Mouse (Mus musculus) neural tube, embryonic 14.5 days (tissue): ENCODE data around the gene 1700010I14Rik. TPM values are rescaled to one million over a fixed set of nuclear protein-coding genes. Genes with fewer than 3 reads are reported as not detected.

Experiments
- ATAC-seq: fragments of 200-750 bp; cut with Nextera tagmentation; 2 replicates; pipeline ENCODE4 v1.8.0; 2017; ENCODE audit warnings: low read depth, mild to moderate bottlenecking, moderate TSS enrichment, moderate library complexity
- H3K27ac ChIP-seq: fragments of 300-500 bp; sonication (generic); 2 replicates; pipeline ENCODE4 v1.5.1; 2014; ENCODE audit warnings: low read depth, mild to moderate bottlenecking, control low read depth, low read length, moderate library complexity, mixed read lengths
- H3K27me3 ChIP-seq: fragments of 300-500 bp; sonication (generic); 2 replicates; pipeline ENCODE4 v1.6.1; 2014; ENCODE audit warnings: low read length; ENCODE audit not compliant: control insufficient read depth, insufficient read depth
- H3K36me3 ChIP-seq: fragments of 300-500 bp; sonication (generic); 2 replicates; pipeline ENCODE4 v1.6.1; 2014; ENCODE audit warnings: low read length, mixed read lengths; ENCODE audit not compliant: control insufficient read depth, insufficient read depth
- H3K4me1 ChIP-seq: fragments of 300-500 bp; sonication (generic); 2 replicates; pipeline ENCODE4 v1.6.1; 2014; ENCODE audit warnings: low read length; ENCODE audit not compliant: control insufficient read depth, insufficient read depth
- H3K4me2 ChIP-seq: fragments of 300-500 bp; sonication (generic); 2 replicates; pipeline ENCODE4 v1.6.1; 2014; ENCODE audit warnings: mild to moderate bottlenecking, low read depth, low read length, control low read depth
- H3K4me3 ChIP-seq: fragments of 300-500 bp; sonication (generic); 2 replicates; pipeline ENCODE4 v1.5.1; 2014; ENCODE audit warnings: low read depth, low read length, control low read depth, mixed read lengths
- H3K9ac ChIP-seq: fragments of 300-500 bp; sonication (generic); replicated peaks from 2 replicates; pipeline ENCODE4 v1.6.1; 2014; ENCODE audit warnings: low read depth, mild to moderate bottlenecking, control low read depth, low read length, mixed read lengths
- H3K9me3 ChIP-seq: fragments of 300-500 bp; sonication (generic); 2 replicates; pipeline ENCODE4 v1.6.1; 2016; ENCODE audit warnings: low read length; ENCODE audit not compliant: control insufficient read depth
- WGBS: fragments of 180-500 bp; shearing (Covaris S2); extraction: QIAGEN DNeasy Blood & Tissue Kit; methylation state at CpG from one replicate; pipeline ENCODE4 v1.1.7; 2014; 5-methylcytosine and 5-hydroxymethylcytosine counted together
- polyA plus RNA-seq: library from polyadenylated mRNA; unstranded; fragments of >200 nt; fragmentation: Nextera tagmentation; extraction: Ambion mirVana; gene quantifications from 2 replicates; pipeline ENCODE4 v1.2.1, GENCODE M21; 2014

1700010I14Rik gene
- polyA plus RNA-seq, 1 experiment from 2014 or later: 2.2 TPM

DNA sequence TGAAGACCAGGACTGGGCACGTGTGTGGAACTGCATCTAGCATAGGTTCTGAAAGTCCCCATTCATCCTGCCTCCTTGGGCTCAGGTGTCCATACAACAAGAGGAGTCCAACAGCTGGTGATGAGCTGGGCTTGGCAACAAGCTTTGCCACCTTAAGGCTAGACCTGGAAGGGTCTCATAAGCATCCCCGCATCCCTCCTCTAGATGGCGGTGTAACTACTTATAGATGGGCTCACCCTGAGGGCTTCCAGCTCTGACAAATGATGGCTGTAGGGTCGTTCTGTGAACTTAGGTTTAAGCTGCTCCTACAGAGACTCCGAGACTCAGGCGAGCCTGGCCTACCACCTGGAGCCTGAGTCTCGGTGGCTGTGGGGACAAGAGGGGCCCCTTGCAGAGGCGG lies 3.0 kb downstream of the 1700010I14Rik start:
- WGBS: 30% methylated on average over 8 of the region's 8 CpGs
- no peak overlapping the region for H3K27ac ChIP-seq
- H3K27me3 ChIP-seq: no peaks in the 10 kb centered on the region
- H3K4me1 ChIP-seq: peaks cover 9% of the 10 kb centered on the region; the same call in 1 of the 2 replicates
- ATAC-seq: no peak
- H3K9ac ChIP-seq: no peak overlapping the region
- no peaks in the 10 kb centered on the region for H3K36me3 ChIP-seq
- H3K4me2 ChIP-seq: no peak overlapping the region
- no peak overlapping the region for H3K4me3 ChIP-seq
- H3K9me3 ChIP-seq: no peaks in the 10 kb centered on the region

DNA sequence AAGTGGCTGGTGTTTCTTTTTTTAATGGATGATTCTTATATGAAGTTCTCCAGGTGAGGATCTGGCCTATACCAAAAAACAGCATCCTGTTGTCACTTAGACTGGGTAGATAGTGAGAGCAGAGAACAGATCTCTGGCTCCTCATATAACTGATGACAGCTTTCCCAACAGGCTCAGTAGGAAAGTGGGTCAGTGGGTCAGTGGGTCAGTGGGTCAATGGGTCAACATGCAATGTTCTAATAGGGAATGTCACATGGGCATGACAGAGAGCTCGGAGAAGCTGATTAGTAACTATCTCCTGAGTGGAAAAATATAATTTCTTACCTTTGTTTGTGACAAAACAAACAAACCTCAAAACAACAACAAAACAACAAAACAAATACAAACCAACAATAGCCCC lies 7.2 kb downstream of the 1700010I14Rik start:
- Histone ChIP-seq H3K9ac (no peak overlapping the region), H3K36me3 (no peaks in the 10 kb centered on the region), H3K4me2 (no peak overlapping the region), H3K9me3 (no peaks in the 10 kb centered on the region), H3K4me3 (no peak overlapping the region), H3K27ac (no peak overlapping the region), H3K27me3 (no peaks in the 10 kb centered on the region), H3K4me1 (no peaks in the 10 kb centered on the region)
- 92% methylated on average over 1 of the region's 1 CpGs for whole genome bisulfite sequencing
- no peak for ATAC-seq

GRCm38 (mm10) chr17:9002438-9002837 lies 14.3 kb downstream of the 1700010I14Rik start:
- WGBS: 79% methylated on average over 4 of the region's 4 CpGs

GRCm38 (mm10) chr17:9004516-9004915 lies 16.4 kb downstream of the 1700010I14Rik start:
- Histone ChIP-seq H3K4me1 (no peaks in the 10 kb centered on the region), H3K9ac (no peak overlapping the region), H3K4me2 (no peak overlapping the region), H3K27me3 (no peaks in the 10 kb centered on the region), H3K36me3 (no peaks in the 10 kb centered on the region), H3K27ac (no peak overlapping the region), H3K4me3 (no peak overlapping the region), H3K9me3 (no peaks in the 10 kb centered on the region)
- no peak for ATAC-seq
- WGBS: 93% methylated on average over 4 of the region's 4 CpGs

More at GRCm38 (mm10) chr17:9002438-9002837, 14.3 kb downstream of the 1700010I14Rik start:
- H3K4me3 ChIP-seq: no peak overlapping the region
- no peaks in the 10 kb centered on the region for H3K36me3 ChIP-seq
- H3K4me2 ChIP-seq: no peak overlapping the region
- no peaks in the 10 kb centered on the region for H3K27me3 ChIP-seq
- no peak for ATAC-seq
- no peaks in the 10 kb centered on the region for H3K4me1 ChIP-seq
- no peak overlapping the region for H3K9ac ChIP-seq
- H3K27ac ChIP-seq: no peak overlapping the region
- no peaks in the 10 kb centered on the region for H3K9me3 ChIP-seq

GRCm38 (mm10) chr17:9023198-9023942 lies 35.2 kb downstream of the 1700010I14Rik start:
- Histone ChIP-seq H3K4me2 (no peak overlapping the region), H3K9me3 (no peaks in the 10 kb centered on the region), H3K9ac (no peak overlapping the region), H3K27ac (0 out of 2 replicates have a peak overlapping the region, but pooled peaks have one; percentile 31), H3K4me1 (peaks cover 9% of the 10 kb centered on the region; the same call in 1 of the 2 replicates), H3K36me3 (no peaks in the 10 kb centered on the region), H3K27me3 (no peaks in the 10 kb centered on the region), H3K4me3 (no peak overlapping the region)
- ATAC-seq: peak; percentile 70; the same call in 1 of the 2 replicates
- 26% methylated on average over 14 of the region's 14 CpGs for WGBS

- H3K9ac ChIP-seq: no peak overlapping the region
- ATAC-seq: no peak
- peaks cover 9% of the 10 kb centered on the region; the same call in 1 of the 2 replicates for H3K4me1 ChIP-seq
- no peaks in the 10 kb centered on the region for H3K36me3 ChIP-seq
- no peak overlapping the region for H3K27ac ChIP-seq
- no peak overlapping the region for H3K4me3 ChIP-seq
- no peaks in the 10 kb centered on the region for H3K27me3 ChIP-seq
- H3K4me2 ChIP-seq: no peak overlapping the region
- no peaks in the 10 kb centered on the region for H3K9me3 ChIP-seq
- WGBS: 73% methylated on average over 5 of the region's 5 CpGs
Measured at GRCm38 (mm10) chr17:9030181-9030580, 42.0 kb downstream of the 1700010I14Rik start.

GRCm38 (mm10) chr17:9031241-9032141 lies 43.4 kb downstream of the 1700010I14Rik start:
- Histone ChIP-seq H3K4me3 (no peak overlapping the region), H3K9me3 (no peaks in the 10 kb centered on the region), H3K27me3 (no peaks in the 10 kb centered on the region), H3K4me1 (peaks cover 12% of the 10 kb centered on the region; the same call in 1 of the 2 replicates), H3K9ac (0 out of 2 replicates have a peak overlapping the region, but pooled peaks have one; percentile 18), H3K27ac (peak overlapping the region; percentile 53), H3K36me3 (no peaks in the 10 kb centered on the region), H3K4me2 (peak overlapping the region; percentile 29; the same call in 1 of the 2 replicates)
- 18% methylated on average over 24 of the region's 24 CpGs for WGBS
- peak; percentile 86 for ATAC-seq

DNA sequence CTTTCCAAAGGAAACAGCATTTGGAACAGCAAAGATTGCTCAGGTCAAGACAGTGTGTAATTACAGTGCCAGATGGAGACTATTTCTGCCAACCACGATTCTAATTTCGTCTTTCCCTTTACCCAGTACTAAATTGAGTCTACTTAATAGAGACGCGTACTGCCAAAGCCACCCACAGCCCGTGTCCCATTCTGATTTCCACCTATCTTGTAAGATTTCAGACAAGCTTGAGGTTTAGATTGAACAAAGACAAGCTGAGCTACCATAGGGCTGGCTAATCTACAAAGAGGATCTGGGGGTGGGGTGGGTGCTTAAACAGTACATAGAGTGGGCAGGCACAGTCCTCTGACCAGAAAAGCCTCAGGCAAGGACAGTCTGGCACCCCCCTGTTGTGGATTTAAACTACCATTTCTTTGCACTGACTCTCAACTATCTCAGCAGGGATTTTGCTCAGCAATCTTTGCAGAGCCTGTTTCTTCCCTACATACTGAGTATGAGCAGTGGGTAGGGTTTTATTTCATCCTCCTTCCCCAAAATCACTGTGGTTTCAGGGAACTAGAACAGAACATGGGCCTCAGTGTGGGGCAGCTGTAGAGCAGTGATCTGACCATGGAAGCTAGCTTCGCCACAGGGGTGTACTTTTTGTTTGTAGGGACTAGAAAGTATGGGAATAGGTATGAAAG lies 44.4 kb downstream of the 1700010I14Rik start:
- Histone ChIP-seq H3K36me3 (no peaks in the 10 kb centered on the region), H3K4me3 (no peak overlapping the region), H3K4me1 (peaks cover 8% of the 10 kb centered on the region; the same call in 1 of the 2 replicates), H3K9me3 (no peaks in the 10 kb centered on the region), H3K4me2 (no peak overlapping the region), H3K27ac (peak overlapping the region; percentile 53; the same call in 1 of the 2 replicates), H3K27me3 (no peaks in the 10 kb centered on the region), H3K9ac (no peak overlapping the region)
- ATAC-seq: no peak
- WGBS: 64% methylated on average over 6 of the region's 6 CpGs
